ENCODE assay signal across 8 mouse cellular contexts in genomic region chr2:32155614-32156013, GRCm38 (mm10). TPM values are rescaled to one million over a fixed set of nuclear protein-coding genes. Genes with fewer than 3 reads are reported as not detected.
A peak's percentile ranks its signal among the peaks of the same experiment; 100 is the strongest.
DNase-seq lines count a peak whose midpoint lies in the region; ATAC-seq and TF ChIP-seq lines count a peak whose summit lies in the region.
"Had no signal": no experiment of that assay in that cellular context is flagged by ENCODE, and none has a peak within 500 bp of the region (broad histone marks: within the 10 kb centered on the region; RNA-seq: fewer than 3 reads in every experiment).

No protein-coding gene starts in this region.

- no peak overlapping the region; the same call in 1 of the 2 replicates for H3K4me2 ChIP-seq in hindbrain, embryonic 16.5 days (ENCODE audit: low read length)

- no peak for TF ChIP-seq CTCF in layer of hippocampus, adult 2 months (conservative IDR thresholded peaks at IDR 0.05)

- peak overlapping the region; percentile 22; the same call in 1 of the 2 replicates for H3K4me3 ChIP-seq in layer of hippocampus, adult 2 months
- H3K4me3 ChIP-seq in hindbrain, embryonic 16.5 days (ENCODE audit: low read length): no peak overlapping the region

- no peak for DNase-seq in layer of hippocampus, adult 2 months (ENCODE audit: low spot score in 2 of 2)
- no peak for DNase-seq in layer of hippocampus, postnatal 10 days (ENCODE audit: low spot score in 2 of 2)
- DNase-seq in ZHBTc4 (ENCODE audit: low read depth, low spot score): peak; percentile 61
- DNase-seq in naive thymus-derived CD4-positive, alpha-beta T cell, adult 2 months (ENCODE audit: low read depth): peak; percentile 64
- DNase-seq in layer of hippocampus, adult 8-10 months (ENCODE audit: low spot score in 2 of 2): no peak
- DNase-seq in layer of hippocampus, adult 9-11 months: no peak
- DNase-seq: kidney, postnatal 25 days had no signal

- no peaks in the 10 kb centered on the region for H3K27me3 ChIP-seq in hindbrain, embryonic 16.5 days (replicated peaks; ENCODE audit: control insufficient read depth, insufficient read depth, low read length)

- no peak overlapping the region for H3K9ac ChIP-seq in hindbrain, embryonic 16.5 days (ENCODE audit: low read depth, low read length)

- H3K36me3 ChIP-seq in hindbrain, embryonic 16.5 days (ENCODE audit: control insufficient read depth, insufficient read depth, low read length): no peaks in the 10 kb centered on the region

- WGBS in hindbrain, embryonic 16.5 days: 64% methylated on average over 6 of the region's 6 CpGs

- no peak for ATAC-seq in hindbrain, embryonic 16.5 days

- peak overlapping the region; percentile 99 for H3K27ac ChIP-seq in layer of hippocampus, adult 2 months
- H3K27ac ChIP-seq in hindbrain, embryonic 16.5 days (ENCODE audit: low read depth, low read length): peak overlapping the region; percentile 20; the same call in 1 of the 2 replicates

- H3K9me3 ChIP-seq in hindbrain, embryonic 16.5 days (ENCODE audit: control insufficient read depth, low read length): no peaks in the 10 kb centered on the region

- H3K4me1 ChIP-seq in hindbrain, embryonic 16.5 days (ENCODE audit: control insufficient read depth, insufficient read depth, low read depth, low read length): peaks cover 73% of the 10 kb centered on the region

RNA-seq across cellular contexts. Expression of gene Prrc2b, which starts 4.7 kb away (rescaled TPM):
- total RNA-seq in layer of hippocampus, adult 2 months (2021): 100 to 1,000 TPM; 288 to 305 TPM
- 100 to 1,000 TPM; 272 to 279 TPM for total RNA-seq in layer of hippocampus, postnatal 10 days (2021)
- polyA plus RNA-seq in hindbrain, embryonic 16.5 days (2015; fragmentation: Nextera tagmentation; extraction: Ambion mirVana): 49.7 and 66.2 TPM in 2 replicates
- 100 to 1,000 TPM; 266 to 288 (median 278) TPM for total RNA-seq in layer of hippocampus, adult 8-10 months (2022)

Comparison
In these comparisons a context has a peak if more than half of its experiments do, and no peak if none do; other contexts are left out.
1. DNase-seq: peak in ZHBTc4 (single experiment) and naive thymus-derived CD4-positive, alpha-beta T cell, adult 2 months (single experiment); none in layer of hippocampus, adult 2 months (0 of 2), layer of hippocampus, postnatal 10 days (0 of 2), layer of hippocampus, adult 8-10 months (0 of 2) and layer of hippocampus, adult 9-11 months (single experiment).